8 mouse cellular contexts compared by ENCODE assay signal in genomic region chrX:161967692-161968091, GRCm38 (mm10).
DNase-seq lines count a peak whose midpoint lies in the region; ATAC-seq and TF ChIP-seq lines count a peak whose summit lies in the region.

No protein-coding gene starts in this region.

- intact Hi-C loops in left cerebral cortex, adult 2 months (cut with DNase I) = loop anchor here (2.0 to 5.0 kb wide), 2 partner anchors 311 to 485 kb away; no protein-coding TSS in a partner anchor

- no peaks in the 10 kb centered on the region for H3K4me1 ChIP-seq in limb, embryonic 10.5 days
- no peaks in the 10 kb centered on the region for H3K4me1 ChIP-seq in thymus, adult 2 months (replicated peaks; ENCODE audit: control insufficient read depth, insufficient read depth, low read length)

- 32% methylated on average over 4 of the region's 4 CpGs for WGBS in limb, embryonic 10.5 days
- 69% methylated on average over 4 of the region's 4 CpGs for WGBS in thymus, adult 2 months

- H3K27ac ChIP-seq in left cerebral cortex, adult 2 months = no peak overlapping the region
- no peak overlapping the region for H3K27ac ChIP-seq in limb, embryonic 10.5 days
- no peak overlapping the region for H3K27ac ChIP-seq in thymus, adult 2 months (ENCODE audit: control insufficient read depth, insufficient read depth, low read length)

- ATAC-seq in megakaryocyte progenitor cell, adult 5-6 weeks (replicated peaks; ENCODE audit: poor library complexity) = peak; percentile 81

- DNase-seq in adrenal gland, adult (ENCODE audit: inconsistent age in 2 of 2, low spot score in 1 of 2) = peak; percentile 11 to 40
- no peak for DNase-seq in adrenal gland, adult 18-20 months (ENCODE audit: low spot score in 2 of 2)
- peak in 1 of 2 experiments; percentile 9 for DNase-seq in left cerebral cortex, adult 2 months (ENCODE audit: extremely low spot score in 1 of 2, low spot score in 2 of 2)
- no peak for DNase-seq in left cerebral cortex, adult 18-20 months (ENCODE audit: low spot score in 2 of 2)
- DNase-seq in embryo, embryonic 11 days = peak; percentile 34
- DNase-seq in limb, embryonic 10.5 days (ENCODE audit: low spot score) = no peak
- DNase-seq in thymus, adult 2 months = no peak

- no peaks in the 10 kb centered on the region for H3K9me3 ChIP-seq in limb, embryonic 10.5 days (replicated peaks)

- no peaks in the 10 kb centered on the region for H3K36me3 ChIP-seq in limb, embryonic 10.5 days
- no peaks in the 10 kb centered on the region for H3K36me3 ChIP-seq in thymus, adult 2 months (ENCODE audit: control insufficient read depth, insufficient read depth, low read length)

- peak; percentile 62 for TF ChIP-seq CTCF in left cerebral cortex, adult 2 months (IDR thresholded peaks at IDR 0.05)
- no peak for TF ChIP-seq CTCF in thymus, adult 2 months (IDR thresholded peaks at IDR 0.05; ENCODE audit: borderline replicate concordance, control insufficient read depth, extremely low read depth, insufficient read depth, low read length, poor library complexity)

- no peak for TF ChIP-seq POLR2A in thymus, adult 2 months (IDR thresholded peaks at IDR 0.05; ENCODE audit: control insufficient read depth, extremely low read depth, insufficient read depth, low read length, poor library complexity)

- no peak overlapping the region for H3K4me3 ChIP-seq in left cerebral cortex, adult 2 months
- H3K4me3 ChIP-seq in limb, embryonic 10.5 days = no peak overlapping the region
- no peak overlapping the region for H3K4me3 ChIP-seq in thymus, adult 2 months (ENCODE audit: control insufficient read depth, insufficient read depth, low read length)

- H3K27me3 ChIP-seq in limb, embryonic 10.5 days (ENCODE audit: low read depth, poor library complexity, severe bottlenecking) = peaks cover 91% of the 10 kb centered on the region
- H3K27me3 ChIP-seq in thymus, adult 2 months (ENCODE audit: control insufficient read depth, insufficient read depth, low read length) = no peaks in the 10 kb centered on the region

Comparison
In these comparisons a context has a peak if more than half of its experiments do, and no peak if none do; other contexts are left out.
1. DNase-seq: peak in adrenal gland, adult (2 of 2) and embryo, embryonic 11 days (single experiment); none in adrenal gland, adult 18-20 months (0 of 2), left cerebral cortex, adult 18-20 months (0 of 2), limb, embryonic 10.5 days (single experiment) and thymus, adult 2 months (single experiment).